Mouse (Mus musculus) c-Kit-negative CD71-positive TER-119-positive erythroid progenitor cells, embryonic 14.5 days (primary cell): ENCODE data around the gene Sepsecs.

ENCODE experiments used
- DNase-seq: peaks from one replicate; pipeline ENCODE4 v3.0.0-alpha.2; 2013; ENCODE audit warnings: low read depth, low spot score

The Sepsecs gene

GRCm38 (mm10) chr5:52610306-52610705 is 59.2 kb downstream of the Sepsecs start:
- no peak for DNase-seq

DNA sequence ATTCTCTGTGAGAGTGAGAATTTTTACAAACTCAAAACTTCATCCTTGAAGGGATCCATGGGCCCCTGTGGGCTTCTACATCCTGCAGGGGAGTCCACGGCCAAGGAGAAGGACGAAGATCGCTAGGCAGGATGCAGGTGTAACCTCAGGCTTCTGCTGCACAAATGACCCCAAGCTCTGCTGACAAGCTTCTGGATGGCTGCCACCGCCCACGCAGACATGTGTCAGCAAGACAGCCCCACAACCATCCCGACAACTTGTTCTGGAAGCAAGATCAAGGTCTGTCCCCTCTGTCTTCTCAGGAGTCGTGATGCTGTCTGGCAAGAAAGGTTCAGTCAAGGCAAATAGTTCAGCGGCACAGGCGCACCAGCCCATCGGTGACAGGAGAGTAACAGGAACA is 59.8 kb downstream of the Sepsecs start:
- no peak for DNase-seq

- no peak for DNase-seq
Measured at GRCm38 (mm10) chr5:52604582-52605041, 64.9 kb downstream of the Sepsecs start.

DNA sequence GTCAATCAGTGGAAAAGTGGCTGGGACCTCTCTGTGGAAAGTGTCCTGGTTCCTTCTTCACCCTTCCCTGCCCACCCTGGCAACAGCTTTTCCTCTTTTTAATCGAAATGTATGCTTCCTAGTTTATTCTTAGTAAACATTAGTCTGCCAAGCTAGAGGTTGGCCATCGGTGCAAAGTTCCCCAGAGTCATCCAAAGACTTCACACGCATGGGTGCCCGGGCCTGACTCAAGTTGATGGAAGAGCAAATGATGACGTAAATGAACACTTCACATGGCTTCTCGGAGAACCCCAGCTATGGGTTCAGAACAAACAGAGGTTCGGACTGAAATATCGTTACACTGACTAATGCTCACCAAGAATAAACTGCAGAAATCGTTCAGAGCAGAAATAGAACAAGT is 78.9 kb downstream of the Sepsecs start:
- no peak for DNase-seq
